Mouse (Mus musculus) MEL (cell line): ENCODE measurements around the gene Xrcc3.

Experiments
- CHD1 ChIP-seq: IDR thresholded peaks from 2 replicates; pipeline ENCODE4 v1.6.1; 2012; ENCODE audit warnings: low read depth, mild to moderate bottlenecking, inconsistent platforms, low read length, improper control_type of control experiment
- CTCF ChIP-seq, 3 experiments: IDR thresholded peaks in 2 of 3; conservative IDR thresholded peaks in 1 of 3; 2 replicates each; pipeline ENCODE4 v1.5.1; 2011 to 2012; ENCODE audit warnings: low read length in 3 of 3, low read depth in 2 of 3, mild to moderate bottlenecking in 2 of 3, improper control_type of control experiment in 1 of 3, inconsistent platforms in 1 of 3, mixed read lengths in 1 of 3, moderate library complexity in 1 of 3; ENCODE audit not compliant: control insufficient read depth in 1 of 3, insufficient read depth in 1 of 3, poor library complexity in 1 of 3, severe bottlenecking in 1 of 3
- ELF1 ChIP-seq: IDR thresholded peaks from 2 replicates; pipeline ENCODE4 v1.6.1; 2014; ENCODE audit warnings: low read depth, mild to moderate bottlenecking, inconsistent platforms, low read length, improper control_type of control experiment, moderate library complexity
- GATA1 ChIP-seq: IDR thresholded peaks from 2 replicates; pipeline ENCODE4 v1.6.1; 2011; ENCODE audit warnings: low read depth, low read length, improper control_type of control experiment
- MAX ChIP-seq: IDR thresholded peaks from 2 replicates; pipeline ENCODE4 v1.6.1; 2011; ENCODE audit warnings: low read length, improper control_type of control experiment
- MEF2A ChIP-seq: IDR thresholded peaks from 2 replicates; pipeline ENCODE4 v1.6.1; 2014; ENCODE audit warnings: low read depth, mild to moderate bottlenecking, inconsistent platforms, low read length, improper control_type of control experiment; ENCODE audit not compliant: poor library complexity, insufficient replicate concordance, severe bottlenecking; ENCODE audit errors: extremely low read depth
- POLR2A ChIP-seq, 2 experiments: IDR thresholded peaks; 2 replicates each; pipeline ENCODE4 v1.6.1; 2011 to 2012; ENCODE audit warnings: low read length in 2 of 2, mild to moderate bottlenecking in 2 of 2, control low read depth in 1 of 2, improper control_type of control experiment in 1 of 2, low read depth in 1 of 2, moderate library complexity in 1 of 2; ENCODE audit not compliant: control insufficient read depth in 1 of 2, insufficient read depth in 1 of 2, poor library complexity in 1 of 2
- POLR2AphosphoS2 ChIP-seq: IDR thresholded peaks from 2 replicates; pipeline ENCODE4 v1.6.1; 2011; ENCODE audit warnings: low read length, improper control_type of control experiment
- RCOR1 ChIP-seq: IDR thresholded peaks from 2 replicates; pipeline ENCODE4 v1.6.1; 2012; ENCODE audit warnings: low read depth, mild to moderate bottlenecking, inconsistent platforms, low read length, improper control_type of control experiment
- TBP ChIP-seq: IDR thresholded peaks from 2 replicates; pipeline ENCODE4 v1.8.0; 2011; ENCODE audit warnings: low read depth, low read length, improper control_type of control experiment
- USF2 ChIP-seq, 2 experiments: IDR thresholded peaks; 2 replicates each; pipeline ENCODE4 v1.6.1; 2011 to 2012; ENCODE audit warnings: improper control_type of control experiment in 2 of 2, low read length in 2 of 2, borderline replicate concordance in 1 of 2, inconsistent platforms in 1 of 2, low read depth in 1 of 2, mild to moderate bottlenecking in 1 of 2; ENCODE audit not compliant: insufficient read depth in 1 of 2
- ZNF384 ChIP-seq: IDR thresholded peaks from 2 replicates; pipeline ENCODE4 v1.6.1; 2012; ENCODE audit warnings: low read depth, mild to moderate bottlenecking, inconsistent platforms, low read length, improper control_type of control experiment

DNA sequence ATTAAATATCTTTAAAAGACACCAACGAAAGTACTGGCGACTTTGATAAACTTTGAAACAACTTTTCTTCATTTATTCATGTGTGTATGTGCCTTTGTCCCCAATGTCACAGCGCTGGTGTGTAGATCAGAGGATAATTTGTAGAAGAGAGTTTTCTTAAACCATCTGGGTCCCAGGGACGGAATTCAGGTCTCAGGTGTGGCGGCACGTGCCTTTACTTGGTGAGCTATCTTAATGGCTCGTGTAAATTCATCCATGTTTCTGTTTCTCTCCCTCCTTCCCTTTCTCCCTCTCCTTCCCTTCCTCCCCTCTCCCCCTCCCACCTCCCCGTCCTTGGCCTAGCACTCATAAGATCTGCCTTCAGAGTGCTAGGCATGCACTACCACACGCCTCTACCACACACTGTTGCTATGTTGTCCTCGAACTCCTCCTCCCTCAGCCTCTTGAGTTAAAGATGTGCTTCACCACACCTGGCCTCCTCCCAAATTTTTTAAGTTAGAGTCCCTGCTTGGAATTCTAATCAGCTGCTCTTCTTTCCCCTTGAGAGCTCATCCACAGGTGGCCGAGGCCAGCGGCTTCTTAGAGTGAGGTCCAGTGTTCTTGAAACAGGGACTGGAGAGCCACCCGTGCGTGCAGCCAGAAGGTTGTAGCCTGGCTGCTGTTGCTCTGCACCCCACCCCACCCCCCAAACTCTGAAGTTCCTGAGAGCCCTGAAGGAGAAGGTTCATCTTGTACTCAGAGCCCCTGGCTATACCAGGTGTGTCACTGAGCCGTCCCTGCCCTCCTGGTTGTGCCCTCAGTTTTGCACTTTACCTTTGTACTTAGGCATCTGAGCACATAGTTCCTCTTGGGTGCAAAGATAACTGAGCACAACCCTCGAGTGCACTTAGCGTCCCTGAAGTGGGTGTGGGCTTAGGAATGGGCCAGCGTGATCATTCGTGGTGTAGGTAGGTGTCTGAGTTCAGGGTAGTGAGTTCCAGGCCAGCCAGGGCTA lies 1.4 kb upstream of the Xrcc3 start:
- TF ChIP-seq TBP (no peak), RCOR1 (no peak), POLR2A (IDR thresholded peaks at IDR 0.05; ENCODE audit: control insufficient read depth in 1 of 2, insufficient read depth in 1 of 2, low read depth in 1 of 2, low read length in 2 of 2, poor library complexity in 1 of 2) (no peak), MEF2A (no peak), POLR2AphosphoS2 (no peak), ZNF384 (no peak), CTCF (IDR thresholded peaks at IDR 0.05 in 2 of 3, conservative IDR thresholded peaks at IDR 0.05 in 1 of 3; ENCODE audit: control insufficient read depth in 1 of 3, insufficient read depth in 1 of 3, low read depth in 2 of 3, low read length in 3 of 3, poor library complexity in 1 of 3, severe bottlenecking in 1 of 3) (no peak), MAX (no peak; the same call in 1 of the 2 replicates), USF2 (IDR thresholded peaks at IDR 0.05; ENCODE audit: borderline replicate concordance in 1 of 2, insufficient read depth in 1 of 2, low read depth in 1 of 2, low read length in 2 of 2) (no peak), ELF1 (no peak), GATA1 (no peak), CHD1 (no peak)
